Mouse (Mus musculus): ENCODE data around the gene Ctdsp1. TPM values are rescaled to one million over a fixed set of nuclear protein-coding genes. Genes with fewer than 3 reads are reported as not detected.

The Ctdsp1 gene
- polyA plus RNA-seq, 1 experiment from 2014 or later = 31.0 TPM

GRCm38 (mm10) chr1:74362325-74363229, 28.7 kb upstream of the Ctdsp1 start:
- WGBS = 70% methylated on average over 17 of the region's 17 CpGs
- ATAC-seq (ENCODE audit: low FRiP score, low read depth) = no peak

GRCm38 (mm10) chr1:74363437-74363836, 27.9 kb upstream of the Ctdsp1 start:
- no peak for ATAC-seq (ENCODE audit: low FRiP score, low read depth)
- Histone ChIP-seq H3K27me3 (peaks cover 9% of the 10 kb centered on the region), H3K4me2 (replicated peaks) (no peak overlapping the region)

More at GRCm38 (mm10) chr1:74362325-74363229, 28.7 kb upstream of the Ctdsp1 start:
- no peaks in the 10 kb centered on the region for H3K36me3 ChIP-seq
- H3K4me3 ChIP-seq = no peak overlapping the region
- H3K9ac ChIP-seq (replicated peaks) = no peak overlapping the region
- H3K9me3 ChIP-seq = no peaks in the 10 kb centered on the region
- H3K27me3 ChIP-seq = peaks cover 7% of the 10 kb centered on the region
- no peak overlapping the region for H3K27ac ChIP-seq (replicated peaks)
- H3K4me2 ChIP-seq (replicated peaks) = no peak overlapping the region
- H3K4me1 ChIP-seq = no peaks in the 10 kb centered on the region

GRCm38 (mm10) chr1:74364270-74364669, 27.0 kb upstream of the Ctdsp1 start:
- H3K4me3 ChIP-seq = no peak overlapping the region
- no peaks in the 10 kb centered on the region for H3K9me3 ChIP-seq
- H3K27ac ChIP-seq (replicated peaks) = no peak overlapping the region
- H3K36me3 ChIP-seq = no peaks in the 10 kb centered on the region
- no peak overlapping the region for H3K9ac ChIP-seq (replicated peaks)
- peaks cover 7% of the 10 kb centered on the region for H3K4me1 ChIP-seq
- H3K27me3 ChIP-seq = peaks cover 9% of the 10 kb centered on the region
- no peak for ATAC-seq (ENCODE audit: low FRiP score, low read depth)
- WGBS = 83% methylated on average over 8 of the region's 8 CpGs
- no peak overlapping the region for H3K4me2 ChIP-seq (replicated peaks)

More at GRCm38 (mm10) chr1:74363437-74363836, 27.9 kb upstream of the Ctdsp1 start:
- Histone ChIP-seq H3K27ac (replicated peaks) (no peak overlapping the region), H3K4me1 (peaks cover 6% of the 10 kb centered on the region), H3K36me3 (no peaks in the 10 kb centered on the region), H3K4me3 (no peak overlapping the region), H3K9ac (replicated peaks) (no peak overlapping the region), H3K9me3 (no peaks in the 10 kb centered on the region)
- 74% methylated on average over 5 of the region's 5 CpGs for WGBS

- Histone ChIP-seq H3K36me3 (no peaks in the 10 kb centered on the region), H3K4me2 (replicated peaks) (peak overlapping the region; percentile 51), H3K4me1 (peaks cover 7% of the 10 kb centered on the region), H3K27me3 (peaks cover 9% of the 10 kb centered on the region), H3K27ac (replicated peaks) (no peak overlapping the region), H3K4me3 (peak overlapping the region; percentile 28), H3K9me3 (no peaks in the 10 kb centered on the region), H3K9ac (replicated peaks) (0 out of 2 replicates have a peak overlapping the region, but pooled peaks have one; percentile 37)
- 24% methylated on average over 34 of the region's 34 CpGs for WGBS
- ATAC-seq (ENCODE audit: low FRiP score, low read depth) = 0 out of 2 replicates have a peak, but pooled peaks have one; percentile 44
Observed at GRCm38 (mm10) chr1:74367886-74368645, 23.2 kb upstream of the Ctdsp1 start.

GRCm38 (mm10) chr1:74370040-74370439, 21.3 kb upstream of the Ctdsp1 start:
- no peak overlapping the region for H3K4me2 ChIP-seq (replicated peaks)
- H3K4me1 ChIP-seq = peaks cover 7% of the 10 kb centered on the region
- no peaks in the 10 kb centered on the region for H3K9me3 ChIP-seq
- no peak for ATAC-seq (ENCODE audit: low FRiP score, low read depth)
- no peak overlapping the region for H3K27ac ChIP-seq (replicated peaks)
- 59% methylated on average over 4 of the region's 4 CpGs for WGBS
- no peaks in the 10 kb centered on the region for H3K36me3 ChIP-seq
- H3K9ac ChIP-seq (replicated peaks) = no peak overlapping the region
- peaks cover 9% of the 10 kb centered on the region for H3K27me3 ChIP-seq
- H3K4me3 ChIP-seq = no peak overlapping the region

- no peaks in the 10 kb centered on the region for H3K9me3 ChIP-seq
- ATAC-seq (ENCODE audit: low FRiP score, low read depth) = no peak
- H3K4me1 ChIP-seq = peaks cover 1% of the 10 kb centered on the region
- H3K4me3 ChIP-seq = no peak overlapping the region
- no peak overlapping the region for H3K9ac ChIP-seq (replicated peaks)
- no peaks in the 10 kb centered on the region for H3K36me3 ChIP-seq
- H3K27ac ChIP-seq (replicated peaks) = no peak overlapping the region
- 76% methylated on average over 4 of the region's 4 CpGs for WGBS
- H3K4me2 ChIP-seq (replicated peaks) = no peak overlapping the region
- no peaks in the 10 kb centered on the region for H3K27me3 ChIP-seq
Observed at GRCm38 (mm10) chr1:74373372-74373771, 17.9 kb upstream of the Ctdsp1 start.

GRCm38 (mm10) chr1:74374980-74375379, 16.3 kb upstream of the Ctdsp1 start, which contains the start of gene Slc11a1:
TSS of gene Slc11a1 (plus strand) at chr1:74375195.
- no peak within 1 kb of the TSS for H3K4me2 ChIP-seq (replicated peaks)
- no peak within 1 kb of the TSS for H3K9ac ChIP-seq (replicated peaks)
- WGBS = 74% methylated on average over 8 of the region's 8 CpGs
- H3K4me1 ChIP-seq = no peaks in the 10 kb centered on the region
- no peak for ATAC-seq (ENCODE audit: low FRiP score, low read depth)
- no peaks in the 10 kb centered on the region for H3K9me3 ChIP-seq
- no peak within 1 kb of the TSS for H3K27ac ChIP-seq (replicated peaks)
- H3K4me3 ChIP-seq = no peak within 1 kb of the TSS
- no peaks in the 10 kb centered on the region for H3K27me3 ChIP-seq
- H3K36me3 ChIP-seq = no peaks in the 10 kb centered on the region

GRCm38 (mm10) chr1:74375561-74375960, 15.7 kb upstream of the Ctdsp1 start:
- Histone ChIP-seq H3K4me2 (replicated peaks) (no peak overlapping the region), H3K4me1 (no peaks in the 10 kb centered on the region), H3K9ac (replicated peaks) (no peak overlapping the region), H3K4me3 (no peak overlapping the region), H3K36me3 (no peaks in the 10 kb centered on the region), H3K27ac (replicated peaks) (no peak overlapping the region), H3K27me3 (no peaks in the 10 kb centered on the region), H3K9me3 (no peaks in the 10 kb centered on the region)
- ATAC-seq (ENCODE audit: low FRiP score, low read depth) = no peak
- 74% methylated on average over 10 of the region's 10 CpGs for WGBS

GRCm38 (mm10) chr1:74376396-74376795, 14.9 kb upstream of the Ctdsp1 start:
- Histone ChIP-seq H3K9ac (replicated peaks) (no peak overlapping the region), H3K9me3 (no peaks in the 10 kb centered on the region), H3K36me3 (no peaks in the 10 kb centered on the region), H3K27ac (replicated peaks) (no peak overlapping the region), H3K27me3 (no peaks in the 10 kb centered on the region), H3K4me3 (no peak overlapping the region), H3K4me1 (no peaks in the 10 kb centered on the region), H3K4me2 (replicated peaks) (no peak overlapping the region)
- WGBS = 84% methylated on average over 4 of the region's 4 CpGs
- ATAC-seq (ENCODE audit: low FRiP score, low read depth) = no peak

- Histone ChIP-seq H3K4me2 (replicated peaks) (no peak overlapping the region), H3K27ac (replicated peaks) (no peak overlapping the region), H3K9ac (replicated peaks) (no peak overlapping the region), H3K9me3 (no peaks in the 10 kb centered on the region), H3K4me3 (no peak overlapping the region), H3K4me1 (no peaks in the 10 kb centered on the region), H3K27me3 (no peaks in the 10 kb centered on the region), H3K36me3 (no peaks in the 10 kb centered on the region)
- ATAC-seq (ENCODE audit: low FRiP score, low read depth) = no peak
- WGBS = 91% methylated on average over 7 of the region's 7 CpGs
Observed at GRCm38 (mm10) chr1:74379058-74379504, 12.2 kb upstream of the Ctdsp1 start.

- WGBS = 94% methylated on average over 5 of the region's 5 CpGs
- Histone ChIP-seq H3K9ac (replicated peaks) (no peak overlapping the region), H3K4me3 (no peak overlapping the region), H3K4me1 (no peaks in the 10 kb centered on the region), H3K27ac (replicated peaks) (no peak overlapping the region), H3K36me3 (no peaks in the 10 kb centered on the region), H3K27me3 (no peaks in the 10 kb centered on the region), H3K9me3 (no peaks in the 10 kb centered on the region), H3K4me2 (replicated peaks) (no peak overlapping the region)
- ATAC-seq (ENCODE audit: low FRiP score, low read depth) = no peak
Observed at GRCm38 (mm10) chr1:74380484-74380883, 10.8 kb upstream of the Ctdsp1 start.

GRCm38 (mm10) chr1:74381588-74382021, 9.7 kb upstream of the Ctdsp1 start:
- Histone ChIP-seq H3K4me3 (no peak overlapping the region), H3K4me1 (peaks cover 2% of the 10 kb centered on the region; the same call in 1 of the 2 replicates), H3K9me3 (no peaks in the 10 kb centered on the region), H3K27ac (replicated peaks) (no peak overlapping the region), H3K36me3 (no peaks in the 10 kb centered on the region), H3K9ac (replicated peaks) (no peak overlapping the region), H3K27me3 (no peaks in the 10 kb centered on the region), H3K4me2 (replicated peaks) (no peak overlapping the region)
- ATAC-seq (ENCODE audit: low FRiP score, low read depth) = no peak
- WGBS = 88% methylated on average over 10 of the region's 10 CpGs

Data from midbrain, embryonic 12.5 days (tissue).